Mouse (Mus musculus): ENCODE data around the gene Ggact.
A peak's percentile ranks its signal among the peaks of the same experiment; 100 is the strongest.

The Ggact gene

GRCm38 (mm10) chr14:122867531-122868285 lies 45.8 kb downstream of the Ggact start:
- no peak for DNase-seq (ENCODE audit: low spot score)

DNA sequence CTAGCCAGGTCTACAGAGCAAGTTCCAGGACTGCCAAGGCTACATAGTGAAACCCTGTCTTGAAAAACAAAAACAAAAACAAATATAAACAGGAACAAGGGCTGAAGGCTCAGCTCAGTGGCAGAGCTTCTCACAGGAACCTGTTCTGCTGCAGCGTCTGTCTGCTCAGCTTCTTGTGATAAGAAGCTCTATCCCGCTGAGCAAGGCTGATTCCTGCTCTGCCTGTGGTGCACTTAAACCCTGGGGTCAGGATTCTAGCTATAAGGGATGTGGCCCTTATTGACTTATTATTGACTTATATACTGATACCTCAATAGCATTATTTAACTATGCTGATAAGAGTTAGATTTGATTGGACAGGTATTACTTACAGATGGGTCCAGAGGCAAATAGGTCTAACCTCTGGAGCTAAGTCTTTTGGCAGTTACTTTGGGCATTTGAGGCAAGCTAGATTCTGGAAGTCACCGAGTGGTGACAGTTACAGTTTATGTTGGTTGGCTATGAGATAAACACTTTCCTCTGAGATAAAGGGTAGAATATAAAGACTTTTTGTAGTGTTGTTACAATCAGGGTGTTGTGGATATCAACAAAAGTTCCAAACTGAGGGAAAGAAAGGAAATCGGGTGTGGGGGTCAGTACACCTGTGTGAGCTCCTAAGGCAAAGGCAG lies 48.0 kb downstream of the Ggact start:
- DNase-seq (ENCODE audit: low spot score) = no peak

GRCm38 (mm10) chr14:122862623-122863022 lies 50.9 kb downstream of the Ggact start:
- peak; percentile 5 for DNase-seq (ENCODE audit: low spot score)

GRCm38 (mm10) chr14:122859792-122860191 lies 53.8 kb downstream of the Ggact start:
- DNase-seq (ENCODE audit: low spot score) = no peak

- DNase-seq (ENCODE audit: low spot score) = no peak
Measured at GRCm38 (mm10) chr14:122852506-122853057, 61.0 kb downstream of the Ggact start.

GRCm38 (mm10) chr14:122837018-122837417 lies 76.5 kb downstream of the Ggact start:
- DNase-seq (ENCODE audit: low spot score) = no peak

GRCm38 (mm10) chr14:122836221-122836620 lies 77.3 kb downstream of the Ggact start:
- DNase-seq (ENCODE audit: low spot score) = no peak

DNA sequence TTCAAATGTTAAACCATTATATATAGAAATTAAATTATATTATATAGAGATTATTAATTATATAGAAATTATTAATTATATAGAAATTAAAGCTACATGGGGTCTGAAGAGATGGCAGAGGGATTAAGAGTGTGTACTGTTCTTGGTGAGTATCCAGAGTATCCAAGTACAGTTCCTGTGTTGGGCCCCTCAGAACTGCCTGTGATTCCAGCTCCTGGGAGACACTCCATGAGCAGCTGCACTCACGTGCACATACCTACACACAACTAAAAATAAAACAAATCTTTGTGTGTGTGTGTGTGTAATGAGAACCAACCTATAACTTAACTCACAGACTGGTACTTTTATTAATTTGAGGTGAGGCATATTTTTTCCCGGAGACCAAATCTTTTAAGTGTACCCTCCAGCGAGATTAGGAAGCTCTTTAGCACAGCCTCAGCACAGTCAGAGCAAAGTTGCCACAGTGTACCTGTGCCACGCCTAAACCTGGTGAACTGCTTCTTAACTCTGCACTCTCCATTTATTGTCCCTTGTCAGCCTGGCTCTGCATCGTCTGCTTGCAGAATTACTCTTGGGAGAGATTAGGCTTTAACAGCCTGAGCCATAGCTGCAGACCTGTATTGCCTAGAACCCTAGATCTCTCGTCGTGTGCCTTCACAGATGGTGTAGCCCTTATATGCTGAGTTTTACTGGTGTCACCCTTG lies 77.9 kb downstream of the Ggact start:
- no peak for DNase-seq (ENCODE audit: low spot score)

- DNase-seq (ENCODE audit: low spot score) = no peak
Measured at GRCm38 (mm10) chr14:122834753-122835152, 78.8 kb downstream of the Ggact start.

GRCm38 (mm10) chr14:122833666-122834065 lies 79.9 kb downstream of the Ggact start:
- no peak for DNase-seq (ENCODE audit: low spot score)

DNA sequence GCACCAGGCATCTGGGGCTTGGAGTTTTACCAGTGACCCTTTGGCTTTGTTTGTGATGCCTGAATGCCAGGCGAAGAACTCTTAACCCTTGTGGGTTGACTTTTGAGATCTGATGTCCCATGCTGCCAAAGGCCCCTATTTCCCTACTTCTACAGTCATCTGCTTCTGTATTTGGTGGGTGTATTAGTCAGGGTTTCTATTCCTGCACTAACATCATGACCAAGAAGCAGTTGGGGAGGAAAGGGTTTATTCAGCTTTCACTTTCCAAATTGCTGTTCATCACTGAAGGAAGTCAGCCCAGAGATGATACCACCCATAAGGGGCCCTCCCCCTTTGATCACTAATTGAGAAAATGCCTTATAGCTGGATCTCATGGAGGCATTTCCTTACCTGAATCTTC lies 83.1 kb downstream of the Ggact start:
- DNase-seq (ENCODE audit: low spot score) = no peak

DNA sequence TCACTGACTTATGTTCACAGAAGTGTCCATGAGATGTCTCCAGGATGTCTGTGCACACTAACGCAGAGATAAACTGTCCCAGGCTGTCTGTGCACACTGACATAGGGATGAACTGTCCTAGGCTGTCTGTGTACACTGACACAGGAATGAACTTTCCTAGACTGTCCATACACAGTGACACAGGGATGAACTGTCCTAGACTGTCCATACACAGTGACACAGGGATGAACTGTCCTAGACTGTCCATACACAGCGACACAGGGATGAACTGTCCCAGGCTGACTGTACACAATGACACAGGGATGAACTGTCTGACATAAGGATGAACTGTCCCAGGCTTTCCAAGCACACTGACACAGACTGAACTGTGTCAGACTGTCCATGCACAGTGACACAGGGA lies 88.1 kb downstream of the Ggact start:
- no peak for DNase-seq (ENCODE audit: low spot score)

GRCm38 (mm10) chr14:122823791-122824190 lies 89.8 kb downstream of the Ggact start:
- DNase-seq (ENCODE audit: low spot score) = no peak

DNA sequence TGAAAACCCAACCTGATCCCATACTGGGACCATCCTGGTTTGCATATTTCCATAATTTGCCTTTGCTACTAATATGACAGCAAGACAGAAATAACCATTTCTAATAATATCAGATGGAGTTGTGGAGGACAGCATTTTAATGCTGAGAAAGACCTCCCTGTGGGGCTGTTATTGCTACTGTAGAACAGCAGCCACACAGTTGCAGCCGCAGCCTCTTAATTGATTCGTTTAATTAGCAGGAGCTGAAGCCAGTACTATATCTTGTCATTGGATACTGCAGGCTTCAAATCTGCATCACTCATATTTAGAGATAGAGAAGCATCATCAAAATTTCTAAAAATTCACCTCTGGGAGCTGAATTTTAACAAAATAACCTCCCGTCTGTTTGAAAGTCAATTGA lies 92.6 kb downstream of the Ggact start:
- no peak for DNase-seq (ENCODE audit: low spot score)

GRCm38 (mm10) chr14:122800296-122800695 lies 113.3 kb downstream of the Ggact start:
- no peak for DNase-seq (ENCODE audit: low spot score)

DNA sequence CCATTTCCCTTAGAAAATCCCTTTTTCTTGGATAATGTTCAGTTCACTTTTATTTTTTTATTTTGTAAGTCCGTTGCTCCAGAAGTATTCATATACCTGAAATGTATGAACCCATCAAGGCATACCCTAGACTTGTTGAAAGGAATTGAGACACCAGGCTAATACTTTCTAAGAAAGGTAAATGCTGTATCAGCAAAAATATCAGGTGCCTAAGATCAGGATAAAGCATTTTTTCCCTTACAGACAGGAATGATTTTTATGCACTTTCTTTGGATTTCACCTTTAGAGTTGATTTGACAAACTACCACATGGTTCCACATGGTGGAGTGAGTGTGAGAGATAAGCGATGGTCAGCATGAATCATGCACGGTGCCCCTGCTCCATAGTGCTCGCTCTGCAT lies 120.2 kb downstream of the Ggact start:
- DNase-seq (ENCODE audit: low spot score) = no peak

DNA sequence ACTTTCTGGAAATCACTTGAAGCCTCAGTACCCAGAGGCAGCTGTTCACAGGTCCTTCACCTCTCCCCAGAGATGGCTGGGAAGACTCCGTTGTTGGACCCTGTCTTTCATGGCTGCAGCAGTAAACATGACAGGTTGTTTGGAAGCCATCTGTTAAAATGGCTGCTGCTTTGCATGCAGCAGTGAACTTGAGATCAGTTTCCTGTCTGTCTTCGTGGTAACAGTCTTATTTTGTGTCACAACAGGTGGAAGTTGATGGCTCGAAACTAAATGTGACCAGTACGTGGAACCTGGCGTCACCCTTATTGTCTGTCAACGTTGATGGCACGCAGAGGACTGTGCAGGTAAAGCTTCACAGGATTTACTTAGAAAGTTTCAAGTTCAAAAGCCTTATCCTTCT lies 123.4 kb downstream of the Ggact start:
- DNase-seq (ENCODE audit: low spot score) = no peak

- DNase-seq (ENCODE audit: low spot score) = no peak
Measured at GRCm38 (mm10) chr14:122788199-122788598, 125.4 kb downstream of the Ggact start.

- DNase-seq (ENCODE audit: low spot score) = no peak
Measured at GRCm38 (mm10) chr14:122784701-122785100, 128.9 kb downstream of the Ggact start.

DNA sequence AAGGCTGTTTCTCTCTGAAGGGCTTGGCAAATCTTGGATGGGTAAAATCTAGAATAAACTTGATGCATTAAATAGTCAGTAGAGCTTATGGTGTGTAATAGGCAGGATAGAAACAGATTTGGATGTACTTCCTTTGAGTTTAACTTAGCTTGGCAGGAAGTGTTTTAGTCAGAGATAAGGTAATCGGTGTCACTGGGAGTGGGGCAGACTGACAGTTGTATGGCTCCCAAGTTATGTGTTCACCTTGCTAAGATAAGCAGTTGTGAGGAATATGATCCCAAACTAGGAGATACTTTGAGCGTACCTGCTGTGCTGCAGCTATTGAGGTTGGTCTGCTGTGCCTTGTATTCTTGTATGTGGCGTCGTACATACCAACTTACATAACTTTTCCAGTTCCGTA lies 147.1 kb downstream of the Ggact start:
- DNase-seq (ENCODE audit: low spot score) = no peak
